Mouse (Mus musculus) lung, postnatal 10 days (tissue): ENCODE data around the gene Osgin1.
A peak's percentile ranks its signal among the peaks of the same experiment; 100 is the strongest.

Experiments
- DNase-seq: peaks from one replicate; pipeline ENCODE4 v3.0.0; 2021

The Osgin1 gene

DNA sequence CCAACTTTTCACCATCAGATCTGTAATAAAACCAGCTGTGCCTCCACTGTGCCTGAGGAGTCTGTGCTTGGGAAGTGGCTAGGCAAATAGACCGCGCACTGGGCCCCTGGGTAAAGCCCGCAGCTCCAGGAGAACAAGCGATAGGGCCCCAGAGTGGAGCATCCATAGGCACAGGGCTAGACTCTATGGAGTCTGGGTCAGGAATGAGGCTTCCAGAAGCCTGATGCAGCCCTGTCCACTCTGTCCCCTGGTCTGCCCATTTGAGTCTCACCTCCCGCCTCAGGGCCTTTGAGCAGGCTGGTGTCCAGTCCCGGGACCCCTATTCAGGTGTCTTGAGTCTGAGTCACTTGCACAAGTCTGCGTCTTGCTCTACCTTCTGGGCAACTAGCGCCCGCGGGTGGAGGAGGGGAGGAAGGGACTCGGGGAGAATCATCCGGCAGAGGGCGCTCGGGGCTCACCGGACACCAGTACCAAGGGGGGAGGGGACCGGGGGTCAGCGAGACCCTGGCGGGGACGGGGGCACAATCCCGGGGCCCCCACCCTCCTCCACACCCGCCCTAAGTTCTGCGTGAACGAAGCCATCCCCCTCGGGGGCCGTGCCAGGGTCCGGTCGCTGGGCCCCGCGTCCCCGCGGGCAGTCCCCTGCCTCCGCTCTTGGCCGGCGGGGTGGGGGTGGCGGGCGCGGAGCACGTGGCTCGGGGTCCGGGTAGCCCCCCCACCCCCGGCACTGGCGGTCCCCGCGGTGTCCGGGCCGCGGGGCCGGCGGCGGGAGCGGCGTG is 12.5 kb downstream of the Osgin1 start, which contains the start of gene Necab2:
Necab2 (plus strand) TSS at position 509 of the 779 bp plus-strand sequence.
- DNase-seq, result peak; percentile 89

GRCm38 (mm10) chr8:119446990-119447780 is 13.3 kb downstream of the Osgin1 start:
- no peak for DNase-seq

GRCm38 (mm10) chr8:119447781-119448170 is 13.9 kb downstream of the Osgin1 start:
- no peak for DNase-seq

DNA sequence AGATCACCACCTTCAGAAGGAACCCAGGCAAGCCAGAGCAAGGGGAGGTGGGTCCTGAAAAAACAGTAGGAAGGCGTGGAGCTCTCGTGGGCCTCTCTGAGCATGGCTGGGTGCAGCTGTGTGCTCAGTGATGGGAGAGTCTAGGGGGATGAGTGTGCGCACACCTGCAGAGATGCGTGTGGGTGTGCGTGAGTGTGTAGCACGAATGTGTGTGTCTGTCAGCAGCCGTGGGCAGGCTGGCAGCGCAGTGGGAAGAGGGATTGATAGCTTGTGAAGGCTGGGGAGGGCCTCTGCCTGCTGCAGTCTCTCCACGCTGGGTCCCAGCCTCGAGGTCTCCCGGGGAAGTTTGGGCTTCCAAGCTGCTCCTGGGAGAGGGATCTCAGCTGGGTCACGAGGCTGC is 15.7 kb downstream of the Osgin1 start:
- no peak for DNase-seq

GRCm38 (mm10) chr8:119451131-119451530 is 17.2 kb downstream of the Osgin1 start:
- DNase-seq, result no peak

GRCm38 (mm10) chr8:119452919-119453318 is 19.0 kb downstream of the Osgin1 start:
- DNase-seq, result no peak

GRCm38 (mm10) chr8:119456045-119456444 is 22.1 kb downstream of the Osgin1 start:
- peak; percentile 53 for DNase-seq

GRCm38 (mm10) chr8:119459724-119460123 is 25.8 kb downstream of the Osgin1 start:
- DNase-seq, result no peak

DNA sequence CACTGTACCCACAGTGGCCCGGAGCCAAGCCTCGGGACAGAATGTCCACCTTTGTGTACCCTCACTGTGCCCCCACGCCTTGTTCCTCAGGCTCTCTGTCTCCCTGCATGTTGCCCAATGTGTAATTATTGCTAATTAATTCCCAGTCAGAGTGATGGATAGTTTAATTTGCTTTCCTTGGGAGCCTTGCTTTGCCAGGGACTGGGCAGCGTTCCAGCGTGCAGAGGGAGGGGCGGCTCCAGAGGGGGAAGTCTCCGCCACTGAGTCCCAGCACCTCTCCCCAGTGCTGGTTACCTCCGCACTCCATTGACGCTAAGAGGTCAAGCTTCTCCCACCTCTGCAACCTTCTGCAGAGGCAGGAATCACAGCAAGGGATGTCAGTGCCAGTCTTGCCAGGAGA is 27.4 kb downstream of the Osgin1 start:
- no peak for DNase-seq

DNA sequence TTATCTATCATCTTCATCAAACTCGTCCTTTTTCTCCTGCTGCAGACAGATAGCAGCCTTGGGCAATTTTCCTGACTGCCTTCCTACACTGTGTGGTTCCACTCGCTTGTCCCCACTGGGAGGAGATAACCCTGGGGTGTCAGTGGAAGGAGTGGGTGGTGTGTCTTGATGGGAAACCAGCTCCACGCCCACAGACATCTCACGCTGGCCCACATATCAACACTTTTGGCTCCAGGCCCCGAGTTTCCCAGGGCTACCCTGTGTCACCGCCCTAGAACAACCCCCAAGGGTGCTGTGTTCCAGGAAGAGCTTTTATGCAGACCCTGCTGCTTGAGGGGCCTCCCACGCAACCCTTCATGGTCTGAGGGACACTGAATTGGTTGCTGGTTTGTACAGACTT is 29.8 kb downstream of the Osgin1 start:
- DNase-seq, result peak; percentile 60

- DNase-seq, result no peak
Observed at GRCm38 (mm10) chr8:119466105-119466504, 32.2 kb downstream of the Osgin1 start.

GRCm38 (mm10) chr8:119466794-119467193 is 32.9 kb downstream of the Osgin1 start:
- no peak for DNase-seq

- no peak for DNase-seq
Observed at GRCm38 (mm10) chr8:119468091-119468490, 34.2 kb downstream of the Osgin1 start.

GRCm38 (mm10) chr8:119478684-119479083 is 44.8 kb downstream of the Osgin1 start:
- DNase-seq, result no peak

DNA sequence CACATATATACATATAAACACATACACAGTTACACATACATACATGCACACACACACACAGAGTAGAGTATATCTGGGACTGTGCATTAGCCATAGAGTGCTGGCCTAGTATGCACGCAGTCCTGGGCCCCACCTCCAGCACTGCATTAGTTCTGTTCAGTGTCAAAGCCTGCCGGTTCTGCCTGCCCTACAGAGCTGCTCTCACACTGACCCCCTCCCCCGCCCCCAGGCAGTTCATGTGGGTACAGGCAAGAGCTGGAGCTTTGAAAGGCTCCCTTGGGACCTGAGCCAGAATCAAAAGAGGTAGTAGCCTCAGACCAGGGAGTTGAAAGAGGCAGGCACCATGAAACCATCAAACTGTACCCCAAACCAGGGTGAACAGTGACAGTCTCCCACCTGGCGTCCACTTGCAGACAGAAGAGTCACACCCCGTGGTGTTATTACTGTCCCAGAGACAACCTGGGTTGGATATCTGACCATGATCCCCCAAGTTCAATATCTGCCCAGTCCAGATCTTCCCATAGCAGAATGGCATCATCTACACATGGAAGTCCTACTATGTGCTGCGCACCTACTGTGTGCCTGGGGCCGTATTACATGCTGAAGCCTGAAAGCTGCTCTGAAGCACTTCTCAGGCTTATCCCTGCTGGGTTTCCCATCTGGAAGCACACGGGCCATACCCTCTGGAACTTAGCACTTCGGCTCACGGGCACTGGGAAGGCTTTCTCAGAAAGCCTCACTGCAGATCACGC is 50.4 kb downstream of the Osgin1 start:
- DNase-seq, result no peak

DNA sequence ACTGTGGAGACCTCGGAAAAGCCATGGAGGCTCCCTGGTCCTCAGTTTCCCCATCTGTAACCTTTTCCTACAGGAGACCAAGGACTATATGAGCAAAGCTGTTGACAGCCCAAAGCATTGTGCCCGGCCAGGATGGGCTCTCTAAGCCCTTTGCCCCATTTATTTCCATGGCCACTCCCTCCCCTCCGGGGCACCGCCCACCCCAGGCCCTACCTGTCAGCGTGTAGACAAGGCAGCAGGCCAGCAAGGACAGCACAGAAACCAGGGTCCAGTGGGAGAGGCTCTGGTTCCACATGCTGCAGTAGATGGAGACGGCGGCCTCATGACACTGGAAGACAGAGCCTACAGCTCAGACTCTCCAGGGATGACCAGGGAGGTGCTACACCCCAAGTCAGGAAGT is 53.2 kb downstream of the Osgin1 start:
- DNase-seq, result no peak
